Mouse (Mus musculus) erythroblast, embryonic 14.5 days (primary cell): ENCODE results near the gene Ush2a.

Experiments
- GATA1 ChIP-seq: IDR thresholded peaks from 2 replicates; pipeline ENCODE4 v1.6.1; 2012; ENCODE audit warnings: low read length, inconsistent platforms, mixed read lengths
- TAL1 ChIP-seq: IDR thresholded peaks from 3 replicates; pipeline ENCODE4 v1.6.1; 2012; ENCODE audit warnings: low read length, inconsistent platforms, mixed read lengths

DNA sequence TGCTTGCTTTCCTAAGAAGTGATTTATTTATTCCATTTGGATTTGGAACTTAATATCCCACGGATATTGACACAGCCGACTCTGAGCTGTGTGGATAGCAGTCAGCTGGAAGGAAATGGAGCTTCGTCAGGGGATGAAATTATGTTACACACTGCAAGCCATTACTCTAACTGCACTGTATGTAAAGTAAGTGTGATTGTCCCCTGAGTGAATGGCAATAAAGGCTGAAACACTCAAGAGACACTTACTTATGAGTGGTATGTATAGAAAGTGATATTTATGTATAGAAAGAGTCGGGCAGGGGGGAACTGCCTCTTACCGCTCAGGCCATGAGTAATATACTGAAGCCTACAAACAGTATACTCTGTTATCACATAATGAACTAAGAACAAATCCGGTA lies 166.3 kb downstream of the Ush2a start:
- TF ChIP-seq TAL1: no peak
- TF ChIP-seq GATA1: no peak
